ENCODE assay signal across 23 mouse cellular contexts in genomic region chr7:18710846-18711245, GRCm38 (mm10). TPM values are rescaled to one million over a fixed set of nuclear protein-coding genes. Genes with fewer than 3 reads are reported as not detected.
A peak's percentile ranks its signal among the peaks of the same experiment; 100 is the strongest.
DNase-seq lines count a peak whose midpoint lies in the region; ATAC-seq and TF ChIP-seq lines count a peak whose summit lies in the region.
"Had no signal": no experiment of that assay in that cellular context is flagged by ENCODE, and none has a peak within 500 bp of the region (broad histone marks: within the 10 kb centered on the region; RNA-seq: fewer than 3 reads in every experiment).

No protein-coding gene starts in this region.

- TF ChIP-seq CTCF in lung, embryonic 14.5 days (IDR thresholded peaks at IDR 0.05; ENCODE audit: low read depth): no peak

- H3K36me3 ChIP-seq in heart, embryonic 11.5 days (ENCODE audit: control insufficient read depth, insufficient read depth, low read length): no peaks in the 10 kb centered on the region
- H3K36me3 ChIP-seq in lung, embryonic 14.5 days (ENCODE audit: insufficient read depth): no peaks in the 10 kb centered on the region
- H3K36me3 ChIP-seq: G1E had no signal

- no peak for ATAC-seq in heart, embryonic 11.5 days (replicated peaks; ENCODE audit: insufficient number of reproducible peaks, low FRiP score, low TSS enrichment)
- no peak for ATAC-seq in lung, embryonic 14.5 days (ENCODE audit: insufficient read depth)
- ATAC-seq: activated CD4-positive, CD25-positive, alpha-beta regulatory T cell, adult 4 months; CD4-positive, CD25-positive, alpha-beta regulatory T cell, adult 4 months; Patski had no signal

- no peaks in the 10 kb centered on the region for H3K4me1 ChIP-seq in heart, embryonic 11.5 days (ENCODE audit: control insufficient read depth, insufficient read depth, low read length)
- no peaks in the 10 kb centered on the region for H3K4me1 ChIP-seq in lung, embryonic 14.5 days (ENCODE audit: insufficient read depth)

- H3K9me3 ChIP-seq in heart, embryonic 11.5 days (replicated peaks; ENCODE audit: control insufficient read depth, low read length): no peaks in the 10 kb centered on the region
- H3K9me3 ChIP-seq in lung, embryonic 14.5 days (ENCODE audit: low read depth, low read length): no peaks in the 10 kb centered on the region
- H3K9me3 ChIP-seq: G1E had no signal

- WGBS in heart, embryonic 11.5 days (ENCODE audit: insufficient replicate concordance): 56% methylated on average over 1 of the region's 1 CpGs
- WGBS in lung, embryonic 14.5 days: 40% methylated on average over 1 of the region's 1 CpGs

- H3K9ac ChIP-seq in heart, embryonic 11.5 days (ENCODE audit: low read depth, low read length): no peak overlapping the region
- no peak overlapping the region for H3K9ac ChIP-seq in lung, embryonic 14.5 days

- H3K27ac ChIP-seq in heart, embryonic 11.5 days (ENCODE audit: low read depth, low read length): no peak overlapping the region
- H3K27ac ChIP-seq in lung, embryonic 14.5 days (ENCODE audit: low read depth): no peak overlapping the region

- no peak overlapping the region for H3K4me2 ChIP-seq in heart, embryonic 11.5 days
- no peak overlapping the region for H3K4me2 ChIP-seq in lung, embryonic 14.5 days

- DNase-seq in heart, adult 11 months: peak; percentile 55
- peak; percentile 2 for DNase-seq in lung, embryonic 14.5 days
- DNase-seq in lung, postnatal 36 days: no peak
- DNase-seq in testis, postnatal 10 days (ENCODE audit: low spot score): peak; percentile 8
- DNase-seq in testis, postnatal 14 days (ENCODE audit: low spot score): no peak
- DNase-seq in 3T3-L1 (ENCODE audit: low read depth, low spot score): peak; percentile 51
- DNase-seq in right cerebral cortex, postnatal 36 days (ENCODE audit: low spot score in 2 of 2): no peak
- DNase-seq: adrenal gland, adult 2 months; adrenal gland, adult 8-10 months; adrenal gland, postnatal 10 days; adrenal gland, postnatal 14 days; adrenal gland, postnatal 25 days; B cell, adult 2 months; cerebellum, adult 11 months; cerebellum, adult 11-12 months; cerebellum, adult 18-20 months had no signal

- no peak overlapping the region for H3K4me3 ChIP-seq in heart, embryonic 11.5 days (ENCODE audit: low read depth, low read length)
- no peak overlapping the region for H3K4me3 ChIP-seq in lung, embryonic 14.5 days (ENCODE audit: low read depth, low read length)

- no peaks in the 10 kb centered on the region for H3K27me3 ChIP-seq in heart, embryonic 11.5 days (ENCODE audit: control insufficient read depth, insufficient read depth, low read length)
- H3K27me3 ChIP-seq in lung, embryonic 14.5 days (ENCODE audit: insufficient read depth, low read length): no peaks in the 10 kb centered on the region
- H3K27me3 ChIP-seq: Patski had no signal

RNA-seq across cellular contexts. Expression of gene Psg22, which starts 7.0 kb away (rescaled TPM):
- not detected in 2 replicates for polyA plus RNA-seq in heart, embryonic 11.5 days (2014; fragmentation: Nextera tagmentation; extraction: Ambion mirVana)
- polyA plus RNA-seq in lung, embryonic 14.5 days (2014; fragmentation: Nextera tagmentation; extraction: Ambion mirVana): not detected in 2 replicates
- polyA plus RNA-seq: activated CD4-positive, CD25-positive, alpha-beta regulatory T cell, adult 4 months; adrenal gland, adult 2 months; brain, embryonic 14.5 days; C2C12; CD4-positive, CD25-positive, alpha-beta regulatory T cell, adult 4 months; G1E; Patski had no signal

RNA-seq across cellular contexts. Expression of gene Psg20, which starts 24.9 kb away (rescaled TPM):
- not detected in 2 replicates for polyA plus RNA-seq in heart, embryonic 11.5 days (2014; fragmentation: Nextera tagmentation; extraction: Ambion mirVana)
- polyA plus RNA-seq in lung, embryonic 14.5 days (2014; fragmentation: Nextera tagmentation; extraction: Ambion mirVana): not detected in 2 replicates
- polyA plus RNA-seq: activated CD4-positive, CD25-positive, alpha-beta regulatory T cell, adult 4 months; adrenal gland, adult 2 months; brain, embryonic 14.5 days; C2C12; CD4-positive, CD25-positive, alpha-beta regulatory T cell, adult 4 months; G1E; Patski had no signal

RNA-seq across cellular contexts. Expression of gene Psg21, which starts 54.3 kb away (rescaled TPM):
- not detected in 2 replicates for polyA plus RNA-seq in heart, embryonic 11.5 days (2014; fragmentation: Nextera tagmentation; extraction: Ambion mirVana)
- not detected in 2 replicates for polyA plus RNA-seq in lung, embryonic 14.5 days (2014; fragmentation: Nextera tagmentation; extraction: Ambion mirVana)
- polyA plus RNA-seq: activated CD4-positive, CD25-positive, alpha-beta regulatory T cell, adult 4 months; adrenal gland, adult 2 months; C2C12; CD4-positive, CD25-positive, alpha-beta regulatory T cell, adult 4 months; G1E; Patski had no signal

Comparison
In these comparisons a context has a peak if more than half of its experiments do, and no peak if none do; other contexts are left out.
1. DNase-seq: peak in heart, adult 11 months (single experiment), lung, embryonic 14.5 days (single experiment), testis, postnatal 10 days (single experiment) and 3T3-L1 (single experiment); none in lung, postnatal 36 days (single experiment), testis, postnatal 14 days (single experiment) and right cerebral cortex, postnatal 36 days (0 of 2).